Mouse (Mus musculus) frontal cortex, postnatal 10 days (tissue): ENCODE measurements around the gene St7.

Experiments used
- DNase-seq, 2 experiments: peaks; one replicate each; pipeline ENCODE4 v3.0.0; 2022; ENCODE audit warnings: low spot score in 2 of 2, mixed read lengths in 1 of 2

The St7 gene

GRCm38 (mm10) chr6:17719423-17719822 lies 26.7 kb downstream of the St7 start:
- DNase-seq, result no peak

GRCm38 (mm10) chr6:17720022-17720421 lies 27.3 kb downstream of the St7 start:
- DNase-seq, result no peak

- DNase-seq, result no peak
These were observed 29.0 kb downstream of the St7 start for GRCm38 (mm10) chr6:17721706-17722105.

DNA sequence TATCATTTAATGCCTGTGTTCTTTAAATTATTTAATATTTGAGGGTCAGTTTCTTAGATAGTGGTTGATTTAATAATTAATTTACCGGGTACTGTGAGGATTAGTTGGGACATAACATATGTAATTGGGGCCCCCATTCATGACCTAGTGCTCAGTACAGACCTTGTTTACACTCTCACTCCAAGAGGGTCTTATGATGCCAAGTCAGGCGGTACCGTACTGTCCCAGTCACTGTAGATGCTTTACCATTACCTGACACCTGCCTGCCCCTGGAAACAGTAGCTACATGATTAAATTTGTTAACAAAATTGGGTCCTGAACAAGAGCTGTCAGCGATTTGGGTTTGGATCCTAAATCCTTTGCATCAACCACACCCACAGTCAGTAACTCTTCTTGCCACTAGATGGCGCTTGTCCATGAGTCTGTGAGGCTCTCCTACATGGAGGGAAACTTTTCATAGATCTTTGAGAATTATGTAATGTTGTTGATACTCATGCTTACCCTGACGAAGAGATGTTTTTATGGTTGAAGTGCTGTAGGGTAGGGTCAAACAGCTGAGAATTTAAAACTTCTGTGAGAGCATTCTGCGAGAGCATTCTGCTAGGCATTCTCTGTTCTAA lies 33.2 kb downstream of the St7 start:
- peak in 1 of 2 experiments; percentile 49 for DNase-seq

DNA sequence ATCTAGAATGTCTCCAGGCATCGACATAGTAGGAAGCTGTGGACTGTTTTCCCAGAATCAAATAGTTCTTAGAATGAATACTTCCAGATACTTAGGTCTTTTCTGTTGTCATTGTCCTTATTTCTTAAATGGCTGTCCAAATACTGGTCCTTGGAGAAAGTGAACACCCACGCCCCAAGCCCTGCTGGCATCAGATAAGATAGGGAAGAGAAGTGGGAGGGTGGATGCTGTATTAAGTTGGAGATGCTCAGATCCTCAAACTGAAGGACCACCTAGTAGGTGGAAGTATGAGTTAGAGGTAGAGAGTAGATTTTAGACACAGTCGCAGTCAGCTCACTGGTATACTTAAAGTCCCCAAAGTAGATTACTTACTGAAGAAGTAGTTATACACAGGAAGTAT lies 34.5 kb downstream of the St7 start:
- no peak for DNase-seq

GRCm38 (mm10) chr6:17727891-17728790 lies 35.4 kb downstream of the St7 start:
- DNase-seq, result no peak

- peak; percentile 26 to 30 for DNase-seq
These were observed 37.4 kb downstream of the St7 start for GRCm38 (mm10) chr6:17730122-17730521.

DNA sequence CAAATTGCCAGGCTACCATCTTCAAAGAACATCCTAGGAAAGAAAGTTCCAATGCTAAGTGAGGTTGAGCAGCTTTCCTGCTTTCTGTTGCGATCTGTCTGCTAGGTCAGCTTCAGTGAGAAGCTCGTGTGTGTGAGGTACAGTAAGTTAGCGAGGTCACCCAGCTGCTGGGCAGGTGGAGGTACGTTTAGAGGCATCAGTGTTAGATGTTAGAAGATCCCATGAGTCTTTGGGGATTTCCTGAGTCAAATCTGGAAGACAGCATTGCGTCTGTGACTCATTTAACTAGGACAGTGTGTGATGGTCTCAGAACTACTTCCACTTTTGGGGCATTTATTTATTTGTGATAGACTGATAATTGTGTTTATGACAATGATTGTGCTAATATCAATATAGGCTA lies 39.0 kb downstream of the St7 start:
- DNase-seq, result no peak

- no peak for DNase-seq
These were observed 41.2 kb downstream of the St7 start for GRCm38 (mm10) chr6:17733951-17734411.

DNA sequence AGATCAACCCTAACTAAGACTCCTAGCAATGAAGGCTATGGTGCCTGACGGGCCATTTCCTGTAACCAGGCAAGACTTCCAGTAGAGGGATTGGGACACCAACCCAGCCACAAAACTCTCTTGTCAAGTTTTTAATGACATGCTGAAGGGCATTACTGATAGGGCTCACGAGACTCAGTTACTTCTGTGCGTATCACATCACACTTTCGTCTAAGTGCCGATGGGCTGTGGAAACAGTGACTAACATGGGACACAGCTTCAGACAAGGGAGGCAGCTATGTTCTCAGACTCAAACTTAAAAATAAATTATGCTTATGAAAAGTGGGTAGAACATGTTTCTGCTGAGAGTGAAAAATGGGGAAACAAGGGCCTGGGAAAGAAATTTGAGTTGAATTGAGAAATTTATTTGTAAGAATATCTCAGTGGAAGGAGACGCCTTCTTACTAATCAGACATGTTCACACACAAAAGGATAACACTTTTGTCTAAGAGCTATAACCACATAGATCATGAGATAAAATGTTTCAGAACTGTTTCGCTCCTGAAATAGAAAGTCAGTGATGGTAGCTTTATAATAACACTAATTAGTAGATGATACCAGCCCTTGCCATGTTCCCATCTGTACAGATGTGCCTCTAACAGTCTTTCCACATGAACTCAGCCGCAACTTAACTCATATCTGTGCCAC lies 44.7 kb downstream of the St7 start:
- DNase-seq, result no peak

DNA sequence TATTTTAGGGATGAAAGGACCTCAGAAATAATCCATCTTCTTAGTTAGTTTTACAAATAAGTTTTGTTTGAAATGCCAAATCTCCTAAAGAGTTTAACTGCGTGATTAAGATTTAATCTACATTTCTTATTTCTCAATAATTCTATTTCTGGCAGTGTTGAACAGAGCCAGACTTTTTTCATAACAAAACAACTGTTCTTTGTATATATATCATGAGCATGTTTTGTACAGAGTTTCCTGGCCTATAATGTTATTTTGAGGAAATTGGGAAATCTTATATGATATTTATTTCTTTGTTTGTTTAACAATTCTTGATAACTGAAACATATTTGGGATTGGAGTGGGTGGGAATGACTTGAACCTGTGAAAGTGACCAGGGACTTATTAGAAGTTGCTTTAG lies 47.4 kb downstream of the St7 start:
- no peak for DNase-seq

- DNase-seq, result no peak
These were observed 48.9 kb downstream of the St7 start for GRCm38 (mm10) chr6:17741639-17742038.

- no peak for DNase-seq
These were observed 49.5 kb downstream of the St7 start for GRCm38 (mm10) chr6:17742209-17742608.

- DNase-seq, result no peak
These were observed 50.6 kb downstream of the St7 start for GRCm38 (mm10) chr6:17743325-17743724.

- no peak for DNase-seq
These were observed 55.0 kb downstream of the St7 start for GRCm38 (mm10) chr6:17747724-17748123.

- DNase-seq, result peak; percentile 50 to 76
These were observed 56.3 kb downstream of the St7 start for GRCm38 (mm10) chr6:17748866-17749582.

GRCm38 (mm10) chr6:17749596-17749995 lies 56.9 kb downstream of the St7 start:
- no peak for DNase-seq

- DNase-seq, result no peak
These were observed 57.4 kb downstream of the St7 start for GRCm38 (mm10) chr6:17750041-17750660.

- no peak for DNase-seq
These were observed 58.2 kb downstream of the St7 start for GRCm38 (mm10) chr6:17750957-17751356.

- no peak for DNase-seq
These were observed 63.2 kb downstream of the St7 start for GRCm38 (mm10) chr6:17755902-17756301.

DNA sequence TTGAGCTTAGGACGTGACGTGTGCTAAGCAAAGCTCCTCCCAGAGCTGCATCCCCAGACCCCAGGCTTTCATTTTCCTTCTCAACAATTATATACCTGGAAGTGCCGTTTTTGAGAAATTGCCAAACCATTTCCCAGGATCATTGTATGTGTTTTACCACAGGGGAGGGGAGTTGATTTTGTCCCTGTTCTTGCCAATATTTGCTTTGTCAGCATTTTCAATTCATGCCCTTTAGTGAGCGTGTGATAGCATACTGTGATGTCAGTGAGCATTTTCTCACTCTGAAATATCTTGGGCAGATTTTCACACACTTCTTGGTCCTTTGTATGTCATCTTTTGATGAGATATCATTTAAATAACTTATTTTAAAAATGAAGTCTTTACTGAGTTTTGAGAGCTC lies 65.8 kb downstream of the St7 start:
- DNase-seq, result no peak
